Mouse (Mus musculus) layer of hippocampus, postnatal 10 days (tissue): ENCODE data around the gene Kansl1. TPM values are rescaled to one million over a fixed set of nuclear protein-coding genes. Genes with fewer than 3 reads are reported as not detected.
A peak's percentile ranks its signal among the peaks of the same experiment; 100 is the strongest.

ENCODE experiments used
- DNase-seq, 2 experiments: peaks; one replicate each; pipeline ENCODE4 v3.0.0; 2021; ENCODE audit warnings: low spot score in 2 of 2
- total RNA-seq, 2 experiments: library from RNA; stranded (reverse); gene quantifications; 2 replicates each; pipeline ENCODE4 v1.2.3; 2021

The Kansl1 gene
- total RNA-seq, 2 experiments from 2014 or later: 60.1 to 62.7 TPM

DNA sequence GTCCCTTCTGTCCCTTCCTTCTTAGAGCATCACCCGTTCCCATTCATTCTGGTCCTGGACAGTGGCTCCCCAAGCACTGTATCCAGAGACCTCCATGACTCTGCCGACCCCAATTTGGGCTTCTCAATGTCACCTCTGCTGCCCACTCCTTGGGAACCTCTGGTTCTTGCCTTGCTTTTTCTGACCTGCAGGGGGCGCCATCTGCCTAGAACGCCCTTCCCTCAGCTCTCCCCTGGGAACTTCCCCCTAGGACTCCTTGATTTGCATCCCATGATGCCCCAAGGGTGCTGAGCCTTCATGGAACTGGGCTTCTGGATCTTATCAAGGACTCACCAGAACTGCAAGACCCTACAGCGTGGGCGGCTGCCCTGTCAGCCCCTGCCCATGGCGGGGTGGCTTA is 157.0 kb downstream of the Kansl1 start:
- no peak for DNase-seq

DNA sequence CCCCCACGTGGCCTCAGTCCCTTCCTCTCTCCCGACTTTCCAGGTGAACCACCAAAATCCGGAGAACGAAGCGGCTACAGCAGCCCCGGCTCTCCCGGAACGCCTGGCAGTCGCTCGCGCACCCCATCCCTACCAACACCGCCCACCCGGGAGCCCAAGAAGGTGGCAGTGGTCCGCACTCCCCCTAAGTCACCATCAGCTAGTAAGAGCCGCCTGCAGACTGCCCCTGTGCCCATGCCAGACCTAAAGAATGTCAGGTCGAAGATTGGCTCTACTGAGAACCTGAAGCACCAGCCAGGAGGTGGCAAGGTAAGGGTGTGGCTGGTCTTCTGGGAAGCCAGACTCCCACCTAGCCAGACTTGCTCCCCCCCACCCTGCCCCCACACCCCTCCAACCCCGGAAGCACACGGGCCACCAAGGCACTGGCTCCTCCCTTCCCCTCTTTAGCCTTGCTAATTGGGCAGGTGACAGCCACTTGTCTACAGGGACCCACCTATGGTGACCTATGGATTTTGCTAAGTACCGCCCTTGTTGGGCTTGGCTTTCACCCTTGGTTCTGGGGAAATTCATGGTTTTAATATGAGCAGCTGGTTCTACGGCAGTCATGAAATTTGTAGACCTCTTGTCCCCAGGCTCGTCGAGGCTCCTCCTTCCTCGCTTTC is 158.3 kb downstream of the Kansl1 start:
- DNase-seq: no peak

DNA sequence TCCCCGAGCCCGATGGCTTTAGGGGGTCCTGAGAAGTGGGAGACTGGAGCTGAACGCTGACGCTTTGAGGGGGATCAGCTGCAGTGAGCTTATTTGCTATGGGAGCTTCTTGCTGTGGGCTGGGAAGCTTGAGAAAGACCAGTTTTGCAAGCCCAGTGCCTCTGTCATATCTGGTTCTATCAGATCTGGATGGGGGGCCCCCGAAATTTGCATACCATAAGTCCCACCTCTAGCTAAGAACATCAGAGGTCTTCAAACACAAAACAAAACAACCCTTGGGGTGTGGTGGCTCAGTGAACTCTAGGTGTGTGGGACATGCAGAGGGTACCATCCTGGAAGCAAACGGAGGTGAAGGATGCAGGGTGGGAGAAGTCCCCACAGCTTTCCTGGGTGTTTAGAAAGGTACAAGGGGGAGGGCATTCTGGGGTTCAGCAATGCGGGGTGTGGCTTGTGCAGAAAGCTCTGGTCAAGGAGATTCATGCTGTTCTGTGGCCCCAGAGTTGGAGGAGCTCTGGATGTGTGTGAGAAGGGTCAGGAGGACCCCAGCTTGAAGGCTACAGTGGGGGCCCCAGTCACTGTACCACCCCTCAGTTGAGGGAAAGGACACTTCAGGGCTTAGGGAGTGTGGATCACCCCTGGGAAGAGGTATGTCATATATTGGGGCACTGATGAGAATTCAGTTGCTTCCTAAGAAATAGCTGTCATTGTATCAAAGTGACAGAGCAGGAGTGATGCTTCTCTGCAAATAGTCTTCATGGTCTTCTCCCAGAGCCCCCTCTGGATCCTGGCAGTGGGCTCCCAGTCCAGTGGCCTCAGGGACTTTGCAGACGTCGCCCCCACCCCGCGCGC is 159.1 kb downstream of the Kansl1 start:
- DNase-seq: no peak

DNA sequence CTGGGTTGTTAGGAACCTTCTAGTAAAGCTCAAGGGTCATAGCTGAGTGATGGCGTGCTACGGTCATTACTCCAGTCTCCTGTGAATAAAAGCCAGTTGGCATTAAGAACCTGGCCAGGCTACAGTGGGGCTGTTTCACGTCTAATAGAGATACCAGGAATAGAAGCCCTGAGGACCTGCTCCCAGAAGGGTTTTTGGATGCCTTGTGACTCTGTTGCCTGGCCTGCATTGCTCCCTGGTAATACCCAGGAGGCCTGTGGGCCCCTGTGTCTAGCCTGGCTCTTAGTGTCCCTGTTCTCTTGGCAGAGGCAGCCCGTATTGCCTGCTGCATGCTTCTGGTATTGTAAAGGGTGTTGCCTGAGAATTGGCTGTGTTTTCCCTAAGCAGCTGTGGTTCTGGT is 161.5 kb downstream of the Kansl1 start:
- DNase-seq: no peak

DNA sequence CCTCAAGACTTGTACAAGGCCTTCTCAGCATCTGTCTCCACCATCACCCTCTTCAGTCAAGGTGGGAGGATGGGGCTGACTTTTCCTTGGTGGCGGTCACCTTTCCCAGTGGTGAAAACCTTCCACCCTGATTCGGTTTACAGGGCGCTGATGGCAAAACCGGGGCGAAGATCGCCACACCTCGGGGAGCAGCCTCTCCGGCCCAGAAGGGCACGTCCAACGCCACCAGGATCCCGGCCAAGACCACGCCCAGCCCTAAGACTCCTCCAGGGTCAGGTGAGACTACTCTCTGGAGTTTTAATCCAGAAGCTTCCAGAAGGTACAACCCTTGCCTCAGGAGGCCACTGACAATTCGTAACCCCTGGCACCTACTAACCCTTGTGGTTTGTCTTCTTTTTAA is 162.2 kb downstream of the Kansl1 start:
- DNase-seq: no peak

DNA sequence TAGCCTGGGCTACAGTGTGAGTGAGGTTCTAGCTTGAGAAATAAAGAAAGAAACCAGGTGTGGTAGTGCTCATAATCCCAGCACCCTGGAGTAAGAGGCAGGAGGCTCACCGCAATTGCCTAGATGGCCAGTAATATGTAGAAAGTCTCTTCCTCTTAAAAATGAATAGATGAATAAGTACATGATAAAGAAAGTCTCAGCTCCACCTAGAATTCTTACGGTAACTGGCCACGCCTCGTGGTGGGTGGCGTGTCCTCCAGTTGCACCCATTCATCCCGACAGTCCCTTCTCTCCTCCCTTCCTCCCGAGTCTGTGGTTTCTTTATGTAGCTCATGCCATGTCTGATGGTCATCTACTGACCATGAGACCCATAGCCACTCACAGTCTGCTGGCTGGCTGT is 162.9 kb downstream of the Kansl1 start:
- DNase-seq: no peak

DNA sequence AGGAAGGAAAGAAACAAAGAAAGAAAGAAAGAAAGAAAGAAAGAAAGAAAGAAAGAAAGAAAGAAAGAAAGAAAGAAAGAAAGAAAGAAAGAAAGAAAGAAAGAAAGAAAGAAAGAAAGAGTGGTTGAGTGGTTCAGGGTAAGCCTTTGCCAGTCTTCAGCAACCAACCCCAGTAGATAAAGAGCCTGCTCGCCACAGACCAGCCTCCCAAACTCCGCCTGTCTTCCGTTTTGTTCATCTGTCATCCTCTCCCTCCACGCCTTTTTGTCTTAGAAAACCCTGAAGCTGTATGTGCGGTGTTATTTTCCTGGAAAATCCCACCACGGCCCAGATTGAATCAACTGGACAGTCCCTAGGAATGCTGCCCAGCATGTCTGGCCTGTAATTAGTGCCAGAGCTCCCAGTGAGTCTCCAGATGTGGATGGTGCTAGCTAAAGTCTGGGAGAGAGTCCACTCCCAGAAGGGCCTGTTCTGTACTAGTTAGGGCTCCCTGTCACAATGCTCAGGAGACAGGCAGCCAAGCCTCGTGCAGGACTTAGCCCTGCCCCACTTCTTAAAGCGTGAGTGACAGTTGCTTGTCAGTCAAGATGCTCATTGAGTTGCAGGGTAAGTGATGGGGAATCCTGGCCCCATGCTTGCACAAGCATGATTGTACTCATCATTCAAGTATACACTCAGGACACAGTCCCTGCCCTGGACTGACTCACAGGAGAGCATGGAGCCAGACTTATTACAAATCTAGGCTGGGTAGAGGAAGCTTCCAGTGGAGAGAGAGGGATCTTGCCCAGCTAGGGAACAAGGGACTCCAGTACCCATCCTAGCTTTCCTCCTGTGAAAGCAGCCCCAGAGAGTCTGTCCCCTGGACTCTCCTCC is 165.3 kb downstream of the Kansl1 start:
- DNase-seq: no peak

DNA sequence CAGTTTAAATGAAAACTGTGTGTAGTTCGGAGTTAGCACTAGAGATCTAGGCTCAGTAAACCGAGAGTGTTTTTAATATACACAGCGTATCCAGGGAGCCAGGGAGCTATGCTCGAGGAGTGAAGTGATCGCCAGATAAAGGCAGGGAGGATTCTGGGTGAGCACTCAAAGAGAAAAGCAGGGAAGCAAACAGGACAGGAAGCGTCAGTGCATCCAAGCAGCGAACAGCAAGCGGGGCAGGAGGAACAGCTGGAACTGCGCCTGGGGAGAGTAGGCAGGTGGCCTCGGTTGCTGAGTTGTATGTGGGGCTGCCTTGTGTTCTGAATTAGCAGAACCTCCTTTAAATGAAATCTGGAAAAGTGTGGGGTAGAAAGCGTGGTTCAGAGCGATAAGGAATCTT is 166.0 kb downstream of the Kansl1 start:
- DNase-seq: no peak

DNA sequence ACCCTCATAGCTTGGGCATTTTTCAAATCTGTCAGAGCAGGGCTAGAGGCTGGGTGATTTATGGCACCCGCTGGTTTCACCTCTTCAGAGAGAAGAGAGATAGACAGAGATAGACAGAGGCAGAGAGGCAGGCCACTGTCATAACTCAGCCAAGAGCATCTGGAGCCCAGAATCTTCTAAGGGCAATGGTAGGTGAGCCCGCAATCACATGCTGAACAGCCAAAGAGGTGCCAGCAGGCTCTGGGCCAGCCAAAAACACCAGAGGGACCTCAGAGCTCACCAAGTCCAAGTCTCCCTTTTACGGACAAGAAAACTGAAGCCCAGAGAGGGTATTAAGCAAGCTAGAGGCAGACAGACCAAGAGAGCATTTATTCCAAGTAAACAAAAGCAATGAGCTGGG is 171.0 kb downstream of the Kansl1 start:
- DNase-seq: no peak

DNA sequence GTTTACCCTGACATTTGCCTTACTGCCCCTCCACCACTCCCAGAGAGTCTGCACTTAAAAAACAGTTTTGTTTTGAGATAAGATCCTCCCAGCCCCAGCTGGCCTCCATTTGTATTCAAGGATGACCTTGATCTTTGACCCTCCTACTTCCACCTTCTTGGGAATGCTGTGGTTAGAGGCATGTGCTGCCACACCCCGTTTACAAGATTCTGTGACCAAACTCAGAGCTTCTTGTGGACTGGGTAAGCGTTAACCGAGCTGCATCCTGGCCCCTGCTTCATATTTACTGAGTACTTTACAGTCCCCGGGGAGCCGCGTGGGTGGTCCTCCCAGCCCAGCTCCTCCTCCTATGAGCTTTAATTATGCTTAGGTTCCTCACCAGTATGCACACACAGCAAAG is 173.0 kb downstream of the Kansl1 start:
- DNase-seq: no peak

DNA sequence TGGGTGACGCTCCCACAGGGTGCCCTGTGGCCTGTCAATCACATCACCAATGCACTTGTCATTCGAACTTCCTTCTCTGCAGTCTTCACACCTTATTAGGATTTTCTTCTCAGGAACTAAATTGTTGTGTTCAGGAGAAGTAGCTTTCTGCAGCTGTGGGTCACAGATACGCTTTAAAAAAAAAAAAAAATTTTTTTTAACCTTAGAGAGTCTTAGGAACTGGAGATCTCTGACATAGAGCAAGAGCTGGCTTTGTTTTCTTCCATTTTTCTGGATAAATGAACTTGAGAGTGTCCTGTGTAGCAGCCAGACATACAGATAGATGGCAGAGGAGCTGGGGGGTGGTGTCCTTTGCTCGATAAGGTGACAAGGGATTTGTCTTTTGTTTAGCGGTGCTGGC is 173.5 kb downstream of the Kansl1 start:
- no peak for DNase-seq

DNA sequence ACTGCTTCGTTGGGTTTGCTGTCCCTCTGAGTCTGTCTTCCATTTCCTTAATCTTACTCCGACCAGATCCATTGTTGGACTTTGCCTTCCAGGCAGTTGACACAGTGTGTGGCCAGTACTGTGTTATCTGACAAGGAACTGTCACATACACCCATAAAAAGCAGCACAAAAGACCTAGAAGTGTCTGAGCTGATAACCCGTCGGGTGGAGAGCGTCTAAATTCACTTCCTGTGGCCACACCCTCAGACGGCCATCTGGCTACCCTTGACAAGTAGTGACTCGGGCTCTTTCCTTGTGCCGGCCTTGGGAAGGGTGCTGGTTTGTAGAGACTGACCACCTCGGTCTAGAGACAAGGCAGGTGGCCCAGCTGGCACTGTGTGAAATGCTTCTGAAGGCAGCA is 175.4 kb downstream of the Kansl1 start:
- DNase-seq: no peak

DNA sequence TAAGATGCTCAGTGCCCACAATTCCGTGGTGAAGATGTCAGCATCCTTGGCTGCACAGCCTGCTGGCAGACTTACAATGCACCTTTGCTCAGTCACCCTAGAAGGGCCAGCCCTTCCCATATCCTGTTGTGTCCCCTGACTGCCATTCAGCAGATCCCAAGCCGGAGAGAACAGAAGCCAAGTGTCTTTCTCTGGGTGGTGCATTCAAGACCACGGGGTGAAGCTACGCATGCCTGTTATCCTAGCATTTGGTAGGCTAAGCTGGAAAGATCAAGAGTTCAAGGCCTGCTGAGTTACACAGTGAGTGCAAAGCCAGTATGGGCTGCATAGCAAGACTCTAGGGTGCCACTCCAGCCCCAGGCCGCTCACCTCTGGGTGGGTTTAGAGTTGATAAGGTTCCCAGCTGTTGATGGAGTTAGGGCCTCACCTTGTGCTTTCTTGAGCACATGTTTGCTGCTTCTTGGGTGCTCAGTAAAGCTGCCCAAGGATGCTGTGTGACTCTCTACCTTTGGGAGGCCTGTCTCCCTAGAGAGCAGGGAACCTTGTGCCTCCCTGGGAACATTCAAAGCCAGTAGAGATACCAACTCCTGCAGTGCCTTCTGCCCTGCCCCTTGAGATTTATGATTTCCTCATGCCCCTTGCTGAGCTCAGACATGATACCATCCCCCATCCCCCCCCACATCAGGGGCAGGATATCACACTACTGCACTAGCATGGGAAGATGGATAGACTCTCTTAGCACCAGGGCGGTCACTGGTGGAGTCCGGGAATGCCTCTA is 176.0 kb downstream of the Kansl1 start:
- DNase-seq: no peak

DNA sequence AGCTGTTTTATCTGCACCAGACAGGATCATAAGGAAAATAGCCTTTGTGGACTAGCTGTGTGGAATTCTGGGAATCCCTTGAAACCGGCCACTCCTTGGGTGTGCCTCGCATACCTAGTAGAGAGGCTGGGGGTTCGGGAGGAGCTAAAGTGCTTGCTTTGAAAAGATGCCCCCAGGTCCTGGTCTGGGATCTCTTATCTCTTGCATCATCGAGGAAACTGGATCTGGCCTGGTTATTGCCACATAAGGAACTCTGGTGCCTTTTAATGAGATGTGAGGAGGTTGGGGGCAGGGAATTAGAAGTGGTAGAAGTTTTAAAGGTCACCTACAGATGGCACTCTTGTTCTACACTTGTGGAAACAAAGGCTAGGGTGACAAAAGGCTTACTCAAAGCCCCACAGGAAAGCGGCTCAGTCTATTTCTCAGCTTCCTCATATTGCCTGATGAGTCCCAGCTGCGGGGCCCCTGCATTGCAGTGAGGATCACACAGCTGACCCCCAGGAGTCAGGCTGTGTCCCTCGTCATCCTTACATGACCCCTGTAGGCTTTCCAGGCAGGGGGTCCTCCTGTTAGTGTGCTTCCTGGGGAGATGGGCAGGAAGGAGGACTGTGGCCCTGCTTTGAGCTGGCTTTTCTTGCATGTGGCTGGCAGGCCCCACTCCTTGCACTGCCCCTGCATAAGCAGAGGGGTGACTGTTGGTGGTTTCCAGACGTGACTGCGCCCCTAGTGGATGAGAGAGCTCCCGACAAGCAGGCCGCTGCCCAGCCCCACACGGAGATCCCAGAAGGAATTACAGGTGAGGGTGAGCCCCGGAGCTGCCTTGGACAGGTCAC is 179.2 kb downstream of the Kansl1 start:
- peak; percentile 77 for DNase-seq

DNA sequence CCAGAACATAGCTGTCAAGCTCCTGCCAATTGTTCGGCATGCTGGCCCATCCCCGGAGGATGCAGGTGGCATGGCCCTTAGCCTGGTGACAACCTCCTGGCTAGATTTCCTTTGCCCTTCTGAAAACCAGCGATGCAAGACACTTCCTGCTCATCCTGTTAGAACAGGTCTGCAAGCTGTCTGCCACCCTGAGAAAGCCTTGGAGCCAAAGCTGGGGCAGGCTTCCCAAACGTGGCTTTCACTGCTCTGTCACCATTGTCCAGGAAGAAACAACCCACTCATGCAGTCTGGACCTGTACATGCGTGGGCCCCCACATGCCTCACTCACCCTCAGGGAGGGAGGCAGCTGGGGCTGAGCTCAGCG is 179.8 kb downstream of the Kansl1 start:
- peak; percentile 40 to 48 for DNase-seq

DNA sequence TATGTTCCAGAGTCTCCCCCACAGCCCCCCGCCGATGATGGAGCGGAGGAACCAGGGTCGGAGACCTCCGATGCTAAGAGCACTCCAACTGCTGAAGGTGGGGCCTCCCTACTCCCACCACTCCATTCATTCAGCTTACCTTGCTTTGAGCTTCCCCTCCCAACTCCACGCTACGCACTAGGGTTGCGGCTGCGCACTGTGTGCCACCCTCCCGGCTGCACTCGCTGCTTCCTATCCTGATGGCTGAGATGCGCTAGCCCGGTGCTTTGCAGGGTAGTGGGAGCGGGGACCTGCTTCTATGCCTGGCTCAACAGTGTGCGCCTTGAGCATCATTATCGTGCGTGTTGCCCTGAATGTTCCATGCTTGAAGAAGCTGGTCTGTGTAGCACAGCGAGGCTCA is 181.5 kb downstream of the Kansl1 start:
- no peak for DNase-seq
